Mouse (Mus musculus) C2C12 (cell line): Measurements from ENCODE around the gene Blnk. TPM values are rescaled to one million over a fixed set of nuclear protein-coding genes. Genes with fewer than 3 reads are reported as not detected.

Experiments used
- H3K27me3 ChIP-seq: one replicate; pipeline ENCODE4 v1.6.1; 2011; ENCODE audit not compliant: control insufficient read depth, insufficient read depth, insufficient read length
- H3K36me3 ChIP-seq: one replicate; pipeline ENCODE4 v1.6.1; 2011; ENCODE audit not compliant: control insufficient read depth, insufficient read depth
- H3K4me3 ChIP-seq: one replicate; pipeline ENCODE4 v1.5.1; 2011; ENCODE audit warnings: mild to moderate bottlenecking, control low read depth; ENCODE audit not compliant: poor library complexity, insufficient read depth, severe bottlenecking
- H3K79me2 ChIP-seq: one replicate; pipeline ENCODE4 v1.6.1; 2011; ENCODE audit not compliant: control insufficient read depth, insufficient read depth
- H3K79me3 ChIP-seq: one replicate; pipeline ENCODE4 v1.6.1; 2011; ENCODE audit warnings: low read depth, control low read depth
- H3ac ChIP-seq: one replicate; pipeline ENCODE3; 2011; ENCODE audit warnings: low read depth; ENCODE audit not compliant: control insufficient read depth, insufficient read length
- CEBPB ChIP-seq: IDR thresholded peaks from one replicate; pipeline ENCODE4 v1.6.1; 2011; ENCODE audit warnings: low read depth, mild to moderate bottlenecking, control low read depth, moderate library complexity
- CTCF ChIP-seq: IDR thresholded peaks from one replicate; pipeline ENCODE4 v1.5.1; 2011; ENCODE audit not compliant: control insufficient read depth, insufficient read depth, insufficient read length
- FOSL1 ChIP-seq: IDR thresholded peaks from one replicate; pipeline ENCODE4 v1.8.0; 2011; ENCODE audit warnings: mild to moderate bottlenecking, low read length; ENCODE audit not compliant: poor library complexity, insufficient read depth, severe bottlenecking
- MAX ChIP-seq: IDR thresholded peaks from one replicate; pipeline ENCODE4 v1.6.1; 2011; ENCODE audit warnings: mild to moderate bottlenecking, control low read depth
- MYOD1 ChIP-seq: IDR thresholded peaks from one replicate; pipeline ENCODE4 v1.6.1; 2011; ENCODE audit warnings: low read depth; ENCODE audit not compliant: control insufficient read depth, insufficient read length
- MYOG ChIP-seq: IDR thresholded peaks from one replicate; pipeline ENCODE4 v1.6.1; 2011; ENCODE audit not compliant: control insufficient read depth, insufficient read length; ENCODE audit errors: extremely low read depth
- USF1 ChIP-seq: IDR thresholded peaks from one replicate; pipeline ENCODE4 v1.6.1; 2011; ENCODE audit warnings: low read depth, mild to moderate bottlenecking, control low read depth, moderate library complexity
- long read RNA-seq, 2 experiments: library from polyadenylated mRNA; unstranded; transcript quantifications; one replicate each; pipeline ENCODE4 v2.0.0; 2019 to 2020
- polyA plus RNA-seq: library from polyadenylated mRNA; unstranded; fragments of >200 nt; fragmentation: generic; extraction: Trizol; gene quantifications from one replicate; pipeline ENCODE4 v1.2.1, GENCODE M21; 2012; ENCODE audit warnings: missing spikeins

Gene Blnk
- polyA plus RNA-seq = 6.5 TPM
- long read RNA-seq, experiment 1, transcript Blnk-201 (17 exons, 2,097 nt) = major isoform, 21 of 22 reads
- long read RNA-seq, experiment 1, partial matches to known transcripts = 0 of 22 reads
- long read RNA-seq, experiment 1, other reads (novel, unspliced or antisense) = 1 of 22 reads
- long read RNA-seq, experiment 2, transcript Blnk-201 (17 exons, 2,097 nt) = major isoform, 31 of 33 reads
- long read RNA-seq, experiment 2, partial matches to known transcripts = 2 of 33 reads
- long read RNA-seq, experiment 2, other reads (novel, unspliced or antisense) = 0 of 33 reads

DNA sequence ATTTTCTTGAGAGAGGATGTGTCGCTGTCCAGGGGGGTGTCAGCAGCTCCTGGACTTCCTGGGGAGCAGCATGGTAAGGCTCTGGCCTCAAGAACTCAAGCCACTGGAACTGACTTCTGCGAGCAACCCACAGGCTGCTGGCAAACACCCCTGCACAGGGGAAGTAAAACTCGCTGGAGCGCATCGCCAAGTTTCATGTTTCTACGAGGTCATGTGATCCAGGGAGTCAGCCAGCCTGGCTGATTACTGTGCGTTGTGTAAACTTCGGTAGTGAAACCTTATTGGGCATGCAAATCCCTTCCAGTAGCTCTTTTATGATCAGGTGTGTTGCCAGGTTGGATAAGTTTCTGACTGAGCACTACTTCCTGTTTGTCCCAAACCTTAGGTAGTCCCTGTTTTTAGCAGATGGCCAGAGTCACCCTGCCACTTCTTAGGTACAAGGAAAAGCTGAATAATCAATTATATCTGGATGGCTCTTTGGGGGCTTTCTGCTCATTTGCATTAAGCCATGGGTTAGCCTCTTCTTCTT is at the start of gene Blnk:
Gene Blnk (minus strand): TSS at position 479 of the 529 bp plus-strand sequence.
- peaks cover 2% of the 10 kb centered on the region for H3K79me3 ChIP-seq
- no peaks in the 10 kb centered on the region for H3K36me3 ChIP-seq
- peak within 1 kb of the TSS; percentile 16 for H3K4me3 ChIP-seq
- peak within 1 kb of the TSS; percentile 42 for H3ac ChIP-seq
- no peaks in the 10 kb centered on the region for H3K27me3 ChIP-seq
- peak; percentile 96 for TF ChIP-seq USF1
- TF ChIP-seq FOSL1 = no peak
- TF ChIP-seq CTCF = no peak
- TF ChIP-seq MAX = no peak
- no peak for TF ChIP-seq MYOD1
- no peak for TF ChIP-seq MYOG
- peak; percentile 25 for TF ChIP-seq CEBPB
- H3K79me2 ChIP-seq = peaks cover 35% of the 10 kb centered on the region

DNA sequence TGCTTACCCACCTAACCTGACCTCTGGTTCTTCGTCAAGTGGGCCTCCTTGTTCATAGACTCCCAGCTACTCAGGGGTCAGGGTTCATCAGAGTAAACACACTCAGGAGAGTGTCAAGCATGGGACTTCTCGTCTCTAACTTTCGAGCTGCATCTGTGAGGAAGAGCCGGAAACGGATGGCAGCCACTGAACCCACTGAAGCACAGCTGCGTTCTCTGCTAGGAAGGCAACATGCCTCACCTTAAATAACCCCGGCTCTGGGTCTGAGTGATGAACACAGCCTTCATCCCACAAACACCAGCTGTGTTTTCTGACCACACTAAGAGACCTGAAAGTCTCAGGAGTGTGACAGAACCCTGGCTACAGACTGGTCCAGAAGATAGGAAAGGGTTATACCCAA is 44.8 kb upstream of the Blnk start:
- H3K79me2 ChIP-seq = no peaks in the 10 kb centered on the region

DNA sequence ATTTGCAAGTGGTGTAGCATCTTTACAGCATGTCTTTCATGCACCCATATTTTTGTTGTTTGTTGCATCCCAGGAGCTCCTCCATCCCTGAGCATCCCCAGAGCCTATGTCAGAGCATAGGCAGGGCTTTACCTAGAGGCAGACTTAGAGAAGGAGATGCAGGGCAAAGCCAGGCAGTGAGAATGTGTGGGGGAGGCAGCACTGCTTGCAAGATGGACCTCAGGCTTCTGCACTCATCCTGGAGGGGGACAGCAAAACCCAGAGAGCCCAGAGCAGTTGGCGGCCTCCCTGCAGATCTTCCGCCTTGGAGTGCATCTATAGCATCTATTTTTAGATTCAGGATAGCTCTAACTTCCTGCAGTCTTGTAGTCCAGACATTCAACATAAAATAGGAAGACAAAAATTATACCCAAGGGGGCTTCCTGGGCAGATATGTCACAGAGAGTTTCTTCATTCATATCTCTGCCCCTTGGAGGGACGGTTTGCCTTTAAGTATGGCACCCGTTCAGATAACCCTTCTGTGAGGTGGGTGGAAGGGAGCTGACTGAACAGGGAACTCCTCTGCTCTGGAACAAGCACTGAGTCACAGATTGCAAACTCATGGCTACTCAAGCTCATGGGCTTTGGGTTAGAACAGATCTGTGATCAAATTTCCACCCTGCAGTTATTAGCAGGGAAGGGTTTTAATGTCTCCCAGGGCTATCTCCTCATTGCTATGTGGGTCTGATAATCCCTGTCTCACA is 41.6 kb upstream of the Blnk start:
- Histone ChIP-seq H3K79me3 (no peaks in the 10 kb centered on the region), H3K36me3 (no peaks in the 10 kb centered on the region), H3K79me2 (no peaks in the 10 kb centered on the region), H3ac (no peak overlapping the region), H3K4me3 (no peak overlapping the region), H3K27me3 (peaks cover 10% of the 10 kb centered on the region)
- TF ChIP-seq CTCF (no peak), MYOD1 (no peak), MYOG (no peak), USF1 (no peak), MAX (no peak), FOSL1 (no peak), CEBPB (no peak)

More for the DNA sequence above, 44.8 kb upstream of the Blnk start:
- H3ac ChIP-seq = no peak overlapping the region
- H3K36me3 ChIP-seq = no peaks in the 10 kb centered on the region
- peaks cover 7% of the 10 kb centered on the region for H3K27me3 ChIP-seq
- TF ChIP-seq CTCF (no peak), MYOG (no peak), MYOD1 (no peak), CEBPB (no peak), FOSL1 (no peak), MAX (no peak), USF1 (no peak)
- no peak overlapping the region for H3K4me3 ChIP-seq
- H3K79me3 ChIP-seq = no peaks in the 10 kb centered on the region

DNA sequence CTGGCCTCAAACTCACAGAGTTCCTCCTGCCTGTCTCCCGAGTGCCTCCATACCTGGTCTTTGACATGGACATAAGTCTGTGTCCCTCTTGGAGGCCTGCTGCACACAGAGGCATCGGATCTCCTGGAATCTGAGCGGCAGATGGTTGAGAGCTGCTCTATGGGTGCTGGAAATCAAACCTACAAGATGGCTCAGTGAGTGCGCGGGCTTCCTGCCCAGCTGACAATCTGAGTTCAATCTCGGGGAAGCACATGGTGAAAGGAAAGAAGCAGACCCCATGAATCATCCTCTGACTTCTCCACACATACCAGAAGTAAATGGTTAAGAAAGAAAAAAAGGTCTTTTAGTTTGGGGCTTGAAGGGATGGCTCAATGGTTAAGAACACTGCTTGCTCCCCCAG is 37.5 kb upstream of the Blnk start:
- Histone ChIP-seq H3K36me3 (no peaks in the 10 kb centered on the region), H3K4me3 (no peak overlapping the region), H3K79me3 (no peaks in the 10 kb centered on the region), H3K79me2 (no peaks in the 10 kb centered on the region), H3K27me3 (peaks cover 8% of the 10 kb centered on the region), H3ac (no peak overlapping the region)
- TF ChIP-seq MAX = no peak
- TF ChIP-seq FOSL1 = no peak
- no peak for TF ChIP-seq CTCF
- TF ChIP-seq CEBPB = no peak
- no peak for TF ChIP-seq MYOD1
- TF ChIP-seq USF1 = no peak
- TF ChIP-seq MYOG = no peak

DNA sequence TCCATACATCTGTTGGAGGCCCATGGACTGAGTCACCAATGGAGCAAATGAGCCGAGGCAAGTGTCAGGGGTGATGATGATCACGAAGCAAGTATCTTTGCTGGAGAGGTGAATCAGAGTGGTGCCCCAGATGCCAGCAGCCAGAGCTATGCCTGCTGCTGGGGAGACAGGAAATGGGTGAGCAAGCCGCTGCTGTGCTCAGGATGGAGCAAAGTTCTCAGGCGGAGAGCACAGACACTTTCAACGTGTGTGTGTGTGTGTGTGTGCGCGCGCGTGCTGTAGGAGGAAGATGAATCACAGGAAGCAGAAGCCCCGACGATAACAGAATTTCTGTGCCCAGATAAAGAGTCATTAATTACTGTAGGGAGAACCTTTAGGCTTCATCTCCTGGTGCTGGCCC is 36.7 kb upstream of the Blnk start:
- no peak for TF ChIP-seq USF1
- no peak for TF ChIP-seq CEBPB
- no peak for TF ChIP-seq CTCF
- peak; percentile 68 for TF ChIP-seq MAX
- TF ChIP-seq MYOD1 = peak; percentile 16
- no peak for TF ChIP-seq MYOG
- no peak for TF ChIP-seq FOSL1
- peaks cover 8% of the 10 kb centered on the region for H3K27me3 ChIP-seq
- H3K79me3 ChIP-seq = no peaks in the 10 kb centered on the region
- H3K36me3 ChIP-seq = no peaks in the 10 kb centered on the region
- H3K4me3 ChIP-seq = no peak overlapping the region
- H3K79me2 ChIP-seq = no peaks in the 10 kb centered on the region
- H3ac ChIP-seq = no peak overlapping the region

DNA sequence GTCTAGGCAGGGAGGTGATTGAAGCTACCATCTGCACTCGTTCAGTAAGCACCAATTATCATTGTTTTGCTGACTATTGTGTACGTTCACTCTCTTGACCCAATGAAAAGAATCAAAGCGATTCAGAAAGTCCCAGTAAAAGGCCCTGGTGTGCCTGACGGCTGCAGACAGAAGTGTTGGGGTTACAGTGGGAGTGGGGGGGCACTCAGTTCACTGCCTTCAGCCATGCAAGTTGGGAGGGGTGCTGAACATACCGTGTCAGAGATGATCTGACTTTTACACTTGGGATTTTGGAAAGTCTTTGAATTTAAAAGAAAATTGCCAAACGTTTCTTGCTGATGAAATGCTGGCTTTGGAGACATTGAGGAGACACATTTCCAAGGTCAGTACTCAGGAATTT is 35.8 kb upstream of the Blnk start:
- no peak for TF ChIP-seq MYOG
- no peak for TF ChIP-seq CEBPB
- no peak for TF ChIP-seq CTCF
- no peak for TF ChIP-seq MAX
- TF ChIP-seq USF1 = no peak
- no peak for TF ChIP-seq FOSL1
- TF ChIP-seq MYOD1 = no peak
- Histone ChIP-seq H3K79me2 (no peaks in the 10 kb centered on the region), H3K36me3 (no peaks in the 10 kb centered on the region), H3ac (no peak overlapping the region), H3K79me3 (no peaks in the 10 kb centered on the region), H3K27me3 (peaks cover 8% of the 10 kb centered on the region), H3K4me3 (no peak overlapping the region)
